Mouse (Mus musculus) erythroblast, embryonic 14.5 days (primary cell): Measurements from ENCODE around the gene Camk2n1. TPM values are rescaled to one million over a fixed set of nuclear protein-coding genes. Genes with fewer than 3 reads are reported as not detected.

ENCODE experiments used
- H3K27me3 ChIP-seq: 2 replicates; pipeline ENCODE4 v1.6.1; 2012; ENCODE audit warnings: inconsistent platforms; ENCODE audit not compliant: control insufficient read depth
- H3K36me3 ChIP-seq: 2 replicates; pipeline ENCODE4 v1.6.1; 2012; ENCODE audit warnings: mild to moderate bottlenecking, inconsistent platforms; ENCODE audit not compliant: control insufficient read depth
- H3K4me1 ChIP-seq: 2 replicates; pipeline ENCODE4 v1.6.1; 2012; ENCODE audit warnings: inconsistent platforms; ENCODE audit not compliant: control insufficient read depth
- H3K4me3 ChIP-seq: replicated peaks from 2 replicates; pipeline ENCODE3; 2012; ENCODE audit warnings: moderate library complexity, mild to moderate bottlenecking, inconsistent platforms
- H3K9me3 ChIP-seq: 2 replicates; pipeline ENCODE4 v1.6.1; 2012; ENCODE audit warnings: low read length, inconsistent platforms, mixed read lengths; ENCODE audit not compliant: control insufficient read depth
- GATA1 ChIP-seq: IDR thresholded peaks from 2 replicates; pipeline ENCODE4 v1.6.1; 2012; ENCODE audit warnings: low read length, inconsistent platforms, mixed read lengths
- TAL1 ChIP-seq: IDR thresholded peaks from 3 replicates; pipeline ENCODE4 v1.6.1; 2012; ENCODE audit warnings: low read length, inconsistent platforms, mixed read lengths
- polyA plus RNA-seq: library from polyadenylated mRNA; stranded (reverse); fragments of >175 nt; gene quantifications from 2 replicates; pipeline ENCODE4 v1.2.3, GENCODE M21; 2012

Gene Camk2n1
- polyA plus RNA-seq, 1 experiment: 0.02 TPM

GRCm38 (mm10) chr4:138454571-138455140 is 542 bp downstream of the Camk2n1 start:
- Histone ChIP-seq H3K36me3 (no peaks in the 10 kb centered on the region), H3K4me3 (peak overlapping the region; percentile 59), H3K27me3 (peaks cover 88% of the 10 kb centered on the region), H3K9me3 (no peaks in the 10 kb centered on the region; the same call in 1 of the 2 replicates), H3K4me1 (no peaks in the 10 kb centered on the region; the same call in 1 of the 2 replicates)
- TF ChIP-seq GATA1 (no peak), TAL1 (no peak)

- no peaks in the 10 kb centered on the region; the same call in 1 of the 2 replicates for H3K9me3 ChIP-seq
- H3K27me3 ChIP-seq: peaks cover 82% of the 10 kb centered on the region
- H3K4me1 ChIP-seq: no peaks in the 10 kb centered on the region; the same call in 1 of the 2 replicates
- no peaks in the 10 kb centered on the region for H3K36me3 ChIP-seq
- H3K4me3 ChIP-seq: peak overlapping the region; percentile 59
- TF ChIP-seq TAL1 (no peak), GATA1 (no peak)
Observed at GRCm38 (mm10) chr4:138455141-138455955, 1.2 kb downstream of the Camk2n1 start.

- H3K9me3 ChIP-seq: no peaks in the 10 kb centered on the region; the same call in 1 of the 2 replicates
- peak overlapping the region; percentile 59 for H3K4me3 ChIP-seq
- no peak for TF ChIP-seq TAL1
- TF ChIP-seq GATA1: no peak
Observed at GRCm38 (mm10) chr4:138455956-138456341, 1.8 kb downstream of the Camk2n1 start.

GRCm38 (mm10) chr4:138456536-138456935 is 2.4 kb downstream of the Camk2n1 start:
- H3K4me3 ChIP-seq: peak overlapping the region; percentile 59
- peaks cover 76% of the 10 kb centered on the region for H3K27me3 ChIP-seq
- no peak for TF ChIP-seq TAL1
- TF ChIP-seq GATA1: no peak
- H3K9me3 ChIP-seq: no peaks in the 10 kb centered on the region; the same call in 1 of the 2 replicates
- no peaks in the 10 kb centered on the region; the same call in 1 of the 2 replicates for H3K4me1 ChIP-seq
- no peaks in the 10 kb centered on the region for H3K36me3 ChIP-seq

More at GRCm38 (mm10) chr4:138455956-138456341, 1.8 kb downstream of the Camk2n1 start:
- Histone ChIP-seq H3K4me1 (no peaks in the 10 kb centered on the region; the same call in 1 of the 2 replicates), H3K36me3 (no peaks in the 10 kb centered on the region), H3K27me3 (peaks cover 82% of the 10 kb centered on the region)

GRCm38 (mm10) chr4:138457091-138457490 is 3.0 kb downstream of the Camk2n1 start:
- H3K9me3 ChIP-seq: no peaks in the 10 kb centered on the region; the same call in 1 of the 2 replicates
- peaks cover 70% of the 10 kb centered on the region for H3K27me3 ChIP-seq
- no peaks in the 10 kb centered on the region; the same call in 1 of the 2 replicates for H3K4me1 ChIP-seq
- H3K4me3 ChIP-seq: no peak overlapping the region
- TF ChIP-seq GATA1 (no peak), TAL1 (no peak)
- no peaks in the 10 kb centered on the region for H3K36me3 ChIP-seq

- Histone ChIP-seq H3K4me1 (no peaks in the 10 kb centered on the region; the same call in 1 of the 2 replicates), H3K9me3 (no peaks in the 10 kb centered on the region; the same call in 1 of the 2 replicates), H3K36me3 (no peaks in the 10 kb centered on the region), H3K4me3 (no peak overlapping the region), H3K27me3 (peaks cover 70% of the 10 kb centered on the region)
- TF ChIP-seq GATA1: no peak
- no peak for TF ChIP-seq TAL1
Observed at GRCm38 (mm10) chr4:138458171-138458570, 4.1 kb downstream of the Camk2n1 start.

- H3K4me1 ChIP-seq: no peaks in the 10 kb centered on the region; the same call in 1 of the 2 replicates
- no peaks in the 10 kb centered on the region; the same call in 1 of the 2 replicates for H3K9me3 ChIP-seq
- no peak overlapping the region for H3K4me3 ChIP-seq
- H3K27me3 ChIP-seq: peaks cover 70% of the 10 kb centered on the region
- no peak for TF ChIP-seq GATA1
- no peak for TF ChIP-seq TAL1
- no peaks in the 10 kb centered on the region for H3K36me3 ChIP-seq
Observed at GRCm38 (mm10) chr4:138458735-138459440, 4.8 kb downstream of the Camk2n1 start.

- H3K4me1 ChIP-seq: no peaks in the 10 kb centered on the region
- no peak overlapping the region for H3K4me3 ChIP-seq
- no peaks in the 10 kb centered on the region; the same call in 1 of the 2 replicates for H3K9me3 ChIP-seq
- peaks cover 70% of the 10 kb centered on the region for H3K27me3 ChIP-seq
- TF ChIP-seq TAL1: no peak
- H3K36me3 ChIP-seq: no peaks in the 10 kb centered on the region
Observed at GRCm38 (mm10) chr4:138459775-138460174, 5.7 kb downstream of the Camk2n1 start.

- H3K27me3 ChIP-seq: peaks cover 69% of the 10 kb centered on the region
- H3K4me3 ChIP-seq: no peak overlapping the region
- no peaks in the 10 kb centered on the region for H3K4me1 ChIP-seq
- H3K9me3 ChIP-seq: no peaks in the 10 kb centered on the region
- no peaks in the 10 kb centered on the region for H3K36me3 ChIP-seq
- TF ChIP-seq GATA1: no peak
- TF ChIP-seq TAL1: no peak
Observed at GRCm38 (mm10) chr4:138460910-138461309, 6.8 kb downstream of the Camk2n1 start.
